Mouse (Mus musculus) kidney, embryonic 15.5 days (tissue): ENCODE data around the gene 1700022I11Rik. TPM values are rescaled to one million over a fixed set of nuclear protein-coding genes. Genes with fewer than 3 reads are reported as not detected.

Source experiments
- ATAC-seq: fragments of 200-750 bp; cut with Nextera tagmentation; replicated peaks from 2 replicates; pipeline ENCODE4 v1.8.0; 2017; ENCODE audit warnings: moderate TSS enrichment; ENCODE audit not compliant: low FRiP score
- H3K27ac ChIP-seq: fragments of 300-500 bp; sonication (generic); 2 replicates; pipeline ENCODE4 v1.5.1; 2015; ENCODE audit warnings: mild to moderate bottlenecking, inconsistent platforms
- H3K27me3 ChIP-seq: fragments of 300-500 bp; sonication (generic); 2 replicates; pipeline ENCODE4 v1.6.1; 2015; ENCODE audit warnings: inconsistent platforms
- H3K36me3 ChIP-seq: fragments of 300-500 bp; sonication (generic); 2 replicates; pipeline ENCODE4 v1.6.1; 2015; ENCODE audit warnings: inconsistent platforms
- H3K4me1 ChIP-seq: fragments of 300-500 bp; sonication (generic); 2 replicates; pipeline ENCODE4 v1.6.1; 2015; ENCODE audit warnings: inconsistent platforms
- H3K4me2 ChIP-seq: fragments of 300-500 bp; sonication (generic); 2 replicates; pipeline ENCODE4 v1.6.1; 2015; ENCODE audit warnings: moderate library complexity, mild to moderate bottlenecking, inconsistent platforms
- H3K4me3 ChIP-seq: fragments of 300-500 bp; sonication (generic); replicated peaks from 2 replicates; pipeline ENCODE4 v1.5.1; 2015; ENCODE audit warnings: mild to moderate bottlenecking, inconsistent platforms
- H3K9ac ChIP-seq: fragments of 300-500 bp; sonication (generic); 2 replicates; pipeline ENCODE4 v1.6.1; 2015; ENCODE audit warnings: mild to moderate bottlenecking, inconsistent platforms
- H3K9me3 ChIP-seq: fragments of 300-500 bp; sonication (generic); replicated peaks from 2 replicates; pipeline ENCODE4 v1.6.1; 2016; ENCODE audit warnings: inconsistent platforms
- WGBS: fragments of 180-500 bp; shearing (Covaris S2); methylation state at CpG from one replicate; pipeline ENCODE4 v1.1.7; 2015; ENCODE audit warnings: mixed read lengths; 5-methylcytosine and 5-hydroxymethylcytosine counted together
- polyA plus RNA-seq: library from polyadenylated mRNA; unstranded; fragments of >200 nt; fragmentation: Nextera tagmentation; extraction: Ambion mirVana; gene quantifications from 2 replicates; pipeline ENCODE4 v1.2.1, GENCODE M21; 2015

The 1700022I11Rik gene
- polyA plus RNA-seq, 1 experiment from 2014 or later = 0.75 TPM

DNA sequence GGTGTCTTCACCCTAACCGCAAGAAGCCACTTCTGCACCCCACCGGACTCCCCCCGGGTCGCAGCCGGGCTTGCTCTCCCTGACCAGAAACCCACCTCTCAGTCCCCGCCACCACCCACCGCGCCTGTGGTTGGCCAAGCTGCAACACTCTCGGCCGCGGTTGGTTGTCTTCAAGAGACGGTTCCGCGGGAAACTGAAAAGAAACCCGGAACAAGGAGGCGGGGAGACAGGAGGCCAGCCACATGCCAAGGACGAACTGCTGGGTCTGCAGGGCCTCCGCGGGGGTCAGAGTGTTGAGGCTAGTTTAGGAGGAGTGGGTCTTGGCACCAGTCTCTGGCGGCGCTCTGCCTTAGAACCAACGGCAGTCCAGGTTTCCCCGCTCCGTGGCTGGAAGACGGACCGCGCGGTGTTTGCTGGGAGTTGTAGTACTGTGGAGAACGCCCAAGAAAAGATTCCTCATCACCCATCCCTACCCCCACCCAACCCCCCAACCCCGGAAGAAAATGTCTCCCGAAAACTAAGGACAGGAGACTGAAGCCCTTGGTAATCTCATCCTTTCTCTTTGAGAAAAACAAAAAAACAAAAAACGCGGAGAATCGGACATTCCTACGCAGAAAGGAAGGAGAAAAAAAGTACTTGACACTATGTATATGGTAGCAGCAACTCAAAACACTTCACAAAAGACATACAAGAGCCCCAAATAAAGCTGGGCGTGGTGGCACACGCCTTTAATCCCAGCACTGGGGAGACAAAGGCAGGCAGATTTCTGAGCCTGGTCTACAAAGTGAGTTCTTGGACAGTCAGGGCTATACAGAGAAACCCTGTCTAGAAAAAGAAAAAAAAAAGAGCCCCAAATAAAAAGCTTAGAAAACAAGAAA, 41.0 kb downstream of the 1700022I11Rik start, which contains the start of gene Fancg:
TSS of gene Fancg (minus strand) at position 346 of the 878 bp plus-strand sequence.
- Histone ChIP-seq H3K4me2 (peak within 1 kb of the TSS; percentile 74), H3K9ac (peak within 1 kb of the TSS; percentile 61), H3K27ac (peak within 1 kb of the TSS; percentile 82), H3K27me3 (no peaks in the 10 kb centered on the region), H3K9me3 (no peaks in the 10 kb centered on the region), H3K4me3 (peak within 1 kb of the TSS; percentile 93), H3K36me3 (peaks cover 10% of the 10 kb centered on the region; the same call in 1 of the 2 replicates), H3K4me1 (peaks cover 15% of the 10 kb centered on the region)
- peak; percentile 91 for ATAC-seq
- 2% methylated on average over 37 of the region's 37 CpGs for WGBS

DNA sequence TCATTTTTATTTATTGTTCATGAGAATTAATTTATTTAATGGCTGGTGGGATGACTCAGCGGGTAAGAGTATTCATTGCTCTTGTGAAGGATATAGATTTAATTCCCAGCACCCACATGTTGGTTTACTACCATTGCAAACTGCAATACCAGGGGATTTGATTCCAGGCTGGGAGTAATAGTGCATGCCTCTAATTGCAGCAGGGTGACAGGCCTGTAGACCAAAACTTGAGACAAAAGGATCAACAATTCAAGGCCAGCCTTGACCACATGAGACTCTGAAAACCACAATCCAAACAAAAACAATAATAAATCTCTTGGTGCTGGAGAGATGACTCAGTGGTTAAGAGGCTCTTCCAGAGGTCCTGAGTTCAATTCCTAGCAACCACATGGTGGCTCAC, 42.7 kb downstream of the 1700022I11Rik start:
- Histone ChIP-seq H3K9ac (no peak overlapping the region), H3K27me3 (no peaks in the 10 kb centered on the region), H3K4me1 (peaks cover 15% of the 10 kb centered on the region), H3K36me3 (peaks cover 7% of the 10 kb centered on the region), H3K4me3 (no peak overlapping the region), H3K4me2 (no peak overlapping the region), H3K9me3 (no peaks in the 10 kb centered on the region), H3K27ac (no peak overlapping the region)
- no peak for ATAC-seq
- WGBS = 93% methylated on average over 1 of the region's 1 CpGs

DNA sequence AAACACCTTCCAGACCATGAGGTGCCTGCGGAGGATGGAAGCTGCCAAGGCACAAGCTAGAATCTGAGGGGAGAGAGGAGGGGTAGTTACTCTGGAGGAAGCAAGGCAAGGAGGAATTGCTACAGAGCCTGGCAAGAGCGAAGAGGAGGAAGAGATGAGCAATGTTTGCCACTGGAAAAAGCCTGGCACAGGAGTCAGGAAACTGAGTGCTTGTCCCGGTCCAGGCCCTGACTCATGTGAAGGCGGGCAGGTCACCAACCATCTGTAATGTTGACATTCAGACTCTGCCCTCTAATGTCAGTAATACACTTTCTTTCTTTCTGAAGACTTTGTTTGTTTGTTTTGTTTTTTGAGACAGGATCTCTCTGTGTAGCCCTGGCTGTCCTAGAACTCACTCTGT, 48.8 kb downstream of the 1700022I11Rik start:
- no peaks in the 10 kb centered on the region for H3K4me1 ChIP-seq
- no peak overlapping the region for H3K4me2 ChIP-seq
- no peak for ATAC-seq
- H3K9ac ChIP-seq = no peak overlapping the region
- peaks cover 67% of the 10 kb centered on the region for H3K36me3 ChIP-seq
- no peaks in the 10 kb centered on the region for H3K27me3 ChIP-seq
- no peaks in the 10 kb centered on the region for H3K9me3 ChIP-seq
- no peak overlapping the region for H3K4me3 ChIP-seq
- no peak overlapping the region for H3K27ac ChIP-seq
- 93% methylated on average over 4 of the region's 4 CpGs for WGBS

GRCm38 (mm10) chr4:43019176-43019575, 49.8 kb downstream of the 1700022I11Rik start:
- 91% methylated on average over 10 of the region's 10 CpGs for WGBS
- H3K9me3 ChIP-seq = no peaks in the 10 kb centered on the region
- no peak overlapping the region for H3K27ac ChIP-seq
- no peak overlapping the region for H3K4me3 ChIP-seq
- H3K4me1 ChIP-seq = peaks cover 3% of the 10 kb centered on the region; the same call in 1 of the 2 replicates
- ATAC-seq = no peak
- H3K9ac ChIP-seq = no peak overlapping the region
- H3K27me3 ChIP-seq = no peaks in the 10 kb centered on the region
- H3K4me2 ChIP-seq = no peak overlapping the region
- H3K36me3 ChIP-seq = peaks cover 72% of the 10 kb centered on the region

GRCm38 (mm10) chr4:43019641-43020465, 50.4 kb downstream of the 1700022I11Rik start:
- Histone ChIP-seq H3K27me3 (no peaks in the 10 kb centered on the region), H3K4me1 (peaks cover 10% of the 10 kb centered on the region), H3K36me3 (peaks cover 72% of the 10 kb centered on the region), H3K9ac (no peak overlapping the region), H3K4me3 (no peak overlapping the region), H3K27ac (no peak overlapping the region), H3K4me2 (no peak overlapping the region), H3K9me3 (no peaks in the 10 kb centered on the region)
- WGBS = 93% methylated on average over 23 of the region's 23 CpGs
- ATAC-seq = no peak

GRCm38 (mm10) chr4:43020876-43021275, 51.5 kb downstream of the 1700022I11Rik start:
- H3K27ac ChIP-seq = no peak overlapping the region
- H3K4me2 ChIP-seq = no peak overlapping the region
- no peaks in the 10 kb centered on the region for H3K27me3 ChIP-seq
- peaks cover 72% of the 10 kb centered on the region for H3K36me3 ChIP-seq
- peaks cover 14% of the 10 kb centered on the region for H3K4me1 ChIP-seq
- no peak overlapping the region for H3K9ac ChIP-seq
- H3K4me3 ChIP-seq = no peak overlapping the region
- no peak for ATAC-seq
- 86% methylated on average over 16 of the region's 16 CpGs for WGBS
- no peaks in the 10 kb centered on the region for H3K9me3 ChIP-seq

DNA sequence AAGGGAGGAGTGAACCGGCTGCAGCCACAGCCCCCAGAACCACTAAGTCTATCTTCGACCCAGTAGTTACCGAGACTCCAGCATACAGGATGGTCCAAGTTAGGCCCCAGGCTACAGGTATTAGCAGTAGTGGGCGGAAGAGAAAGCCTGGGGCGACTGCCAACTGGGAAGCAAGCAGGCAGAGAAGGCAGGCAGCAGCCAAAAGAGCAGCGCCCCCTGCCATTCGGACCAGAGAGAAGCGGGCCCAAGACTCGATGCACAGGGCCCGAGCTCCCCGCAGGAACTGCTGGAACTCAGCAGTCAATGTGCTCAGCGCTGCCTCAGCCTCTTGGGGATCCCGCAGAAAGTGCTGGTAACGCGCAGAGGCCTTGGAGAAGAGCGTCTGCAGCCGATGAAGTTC, 51.9 kb downstream of the 1700022I11Rik start:
- peaks cover 14% of the 10 kb centered on the region for H3K4me1 ChIP-seq
- H3K36me3 ChIP-seq = peaks cover 72% of the 10 kb centered on the region
- H3K27ac ChIP-seq = no peak overlapping the region
- no peaks in the 10 kb centered on the region for H3K27me3 ChIP-seq
- WGBS = 79% methylated on average over 17 of the region's 17 CpGs
- H3K4me3 ChIP-seq = no peak overlapping the region
- H3K9ac ChIP-seq = no peak overlapping the region
- no peak overlapping the region for H3K4me2 ChIP-seq
- no peaks in the 10 kb centered on the region for H3K9me3 ChIP-seq
- ATAC-seq = no peak

GRCm38 (mm10) chr4:43024673-43025072, 55.3 kb downstream of the 1700022I11Rik start:
- Histone ChIP-seq H3K4me2 (peak overlapping the region; percentile 86), H3K9me3 (no peaks in the 10 kb centered on the region), H3K4me3 (peak overlapping the region; percentile 53), H3K27ac (peak overlapping the region; percentile 94; the same call in 1 of the 2 replicates), H3K9ac (peak overlapping the region; percentile 65), H3K4me1 (peaks cover 18% of the 10 kb centered on the region), H3K36me3 (peaks cover 72% of the 10 kb centered on the region), H3K27me3 (no peaks in the 10 kb centered on the region)
- no peak for ATAC-seq
- WGBS = 77% methylated on average over 14 of the region's 14 CpGs

GRCm38 (mm10) chr4:43025084-43025960, 55.9 kb downstream of the 1700022I11Rik start, which contains the start of gene Pigo:
Pigo (minus strand) TSS chr4:43025819.
- Histone ChIP-seq H3K4me2 (peak within 1 kb of the TSS; percentile 86), H3K27ac (peak within 1 kb of the TSS; percentile 94), H3K4me1 (peaks cover 25% of the 10 kb centered on the region), H3K4me3 (peak within 1 kb of the TSS; percentile 53), H3K9ac (peak within 1 kb of the TSS; percentile 65), H3K27me3 (no peaks in the 10 kb centered on the region), H3K36me3 (peaks cover 68% of the 10 kb centered on the region), H3K9me3 (no peaks in the 10 kb centered on the region)
- 6% methylated on average over 42 of the region's 42 CpGs for WGBS
- peak; percentile 93 for ATAC-seq

DNA sequence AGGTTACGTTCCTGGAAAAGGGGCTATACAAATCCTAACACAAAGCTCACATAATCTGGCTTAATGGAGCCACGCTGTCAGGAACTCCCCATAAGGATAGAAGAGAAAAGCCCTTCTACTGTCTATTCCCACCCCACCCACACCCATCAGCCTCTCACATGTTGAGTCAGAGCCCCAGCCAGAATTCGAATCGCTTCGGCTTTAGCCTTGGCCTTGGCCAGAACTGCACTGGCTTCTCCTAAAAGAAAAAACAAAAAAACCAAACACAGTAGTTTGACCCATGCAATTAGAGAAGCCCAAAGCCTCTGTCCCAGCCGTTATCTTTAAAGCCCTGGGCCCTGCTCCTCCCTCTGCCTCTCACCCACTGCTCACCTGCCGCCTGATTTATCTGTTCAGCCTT, 59.7 kb downstream of the 1700022I11Rik start:
- Histone ChIP-seq H3K9me3 (no peaks in the 10 kb centered on the region), H3K4me1 (peaks cover 32% of the 10 kb centered on the region), H3K4me3 (no peak overlapping the region), H3K9ac (no peak overlapping the region), H3K27ac (no peak overlapping the region), H3K4me2 (no peak overlapping the region), H3K36me3 (peaks cover 46% of the 10 kb centered on the region), H3K27me3 (no peaks in the 10 kb centered on the region)
- WGBS = 93% methylated on average over 7 of the region's 7 CpGs
- no peak for ATAC-seq

DNA sequence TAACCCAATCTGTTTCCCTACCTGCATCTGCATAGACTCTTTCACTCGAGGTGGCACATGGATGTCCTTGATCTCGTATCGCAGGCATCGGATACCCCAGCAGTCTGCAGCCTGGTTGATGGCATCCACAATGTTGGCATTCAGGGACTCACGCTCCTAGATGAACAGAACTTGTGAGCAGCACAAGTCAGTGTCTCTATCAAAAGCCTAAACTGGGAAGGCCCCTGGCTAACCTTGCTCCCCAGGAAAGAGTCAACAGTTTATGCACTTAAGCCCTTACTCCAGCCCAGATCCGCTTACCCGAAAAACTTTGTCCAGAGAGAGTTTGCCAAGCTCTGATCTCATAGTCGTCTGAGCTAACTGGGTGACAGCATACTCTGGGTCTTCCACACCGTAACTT, 60.3 kb downstream of the 1700022I11Rik start:
- peaks cover 26% of the 10 kb centered on the region for H3K4me1 ChIP-seq
- WGBS = 94% methylated on average over 9 of the region's 9 CpGs
- H3K9me3 ChIP-seq = no peaks in the 10 kb centered on the region
- ATAC-seq = no peak
- H3K4me3 ChIP-seq = 0 out of 2 replicates have a peak overlapping the region, but pooled peaks have one; percentile 73
- peaks cover 52% of the 10 kb centered on the region for H3K36me3 ChIP-seq
- H3K27ac ChIP-seq = no peak overlapping the region
- no peak overlapping the region; the same call in 1 of the 2 replicates for H3K4me2 ChIP-seq
- no peaks in the 10 kb centered on the region for H3K27me3 ChIP-seq
- no peak overlapping the region for H3K9ac ChIP-seq
